Mouse (Mus musculus): ENCODE measurements at regions not wholly inside any gene's neighbourhood (a gene's known extent, or its start where the extent isn't known, plus 50 kb on each side); places are given as distances from the start of the nearest gene placed in this dataset.

- Histone ChIP-seq H3K27ac (no peak overlapping the region), H3K9me3 (replicated peaks) (no peaks in the 10 kb centered on the region; the same call in 1 of the 2 replicates), H3K4me1 (replicated peaks) (no peaks in the 10 kb centered on the region), H3K27me3 (no peaks in the 10 kb centered on the region), H3K4me3 (replicated peaks) (no peak overlapping the region), H3K9ac (no peak overlapping the region), H3K36me3 (no peaks in the 10 kb centered on the region), H3K4me2 (no peak overlapping the region)
- DNase-seq (no peak), ATAC-seq (ENCODE audit: low read depth) (no peak)
- 68% methylated on average over 7 of the region's 7 CpGs for WGBS (ENCODE audit: insufficient replicate concordance)
Measured at GRCm38 (mm10) chr6:49893113-49893512, 70.6 kb downstream of the Npy start.

- Histone ChIP-seq H3K4me3 (replicated peaks) (no peak overlapping the region), H3K27ac (no peak overlapping the region), H3K36me3 (no peaks in the 10 kb centered on the region), H3K9me3 (replicated peaks) (no peaks in the 10 kb centered on the region; the same call in 1 of the 2 replicates), H3K9ac (no peak overlapping the region), H3K4me2 (no peak overlapping the region), H3K4me1 (replicated peaks) (no peaks in the 10 kb centered on the region), H3K27me3 (no peaks in the 10 kb centered on the region)
- WGBS (ENCODE audit: insufficient replicate concordance) = 87% methylated on average over 3 of the region's 3 CpGs
- ATAC-seq (ENCODE audit: low read depth) (no peak), DNase-seq (no peak)
Measured at GRCm38 (mm10) chr6:49899146-49899545, 76.6 kb downstream of the Npy start.

- ATAC-seq (ENCODE audit: low read depth) (no peak), DNase-seq (no peak)
- Histone ChIP-seq H3K4me2 (no peak overlapping the region), H3K9me3 (replicated peaks) (no peaks in the 10 kb centered on the region), H3K27ac (no peak overlapping the region), H3K27me3 (no peaks in the 10 kb centered on the region), H3K4me1 (replicated peaks) (no peaks in the 10 kb centered on the region), H3K4me3 (replicated peaks) (no peak overlapping the region), H3K9ac (no peak overlapping the region), H3K36me3 (no peaks in the 10 kb centered on the region)
- 63% methylated on average over 6 of the region's 6 CpGs for WGBS (ENCODE audit: insufficient replicate concordance)
Measured at GRCm38 (mm10) chr6:49901512-49901911, 79.0 kb downstream of the Npy start.

- ATAC-seq (ENCODE audit: low read depth) = no peak
- 65% methylated on average over 6 of the region's 6 CpGs for WGBS (ENCODE audit: insufficient replicate concordance)
- no peak for DNase-seq
- H3K4me3 ChIP-seq (replicated peaks) = no peak overlapping the region
- H3K9me3 ChIP-seq (replicated peaks) = no peaks in the 10 kb centered on the region
- no peak overlapping the region for H3K27ac ChIP-seq
- no peaks in the 10 kb centered on the region for H3K4me1 ChIP-seq (replicated peaks)
- H3K27me3 ChIP-seq = no peaks in the 10 kb centered on the region
- H3K4me2 ChIP-seq = no peak overlapping the region
- H3K9ac ChIP-seq = no peak overlapping the region
- H3K36me3 ChIP-seq = no peaks in the 10 kb centered on the region
Measured at GRCm38 (mm10) chr6:49904001-49904400, 81.5 kb downstream of the Npy start.

GRCm38 (mm10) chr6:49906456-49906855 is 83.9 kb downstream of the Npy start:
- no peak overlapping the region for H3K27ac ChIP-seq
- H3K27me3 ChIP-seq = no peaks in the 10 kb centered on the region
- no peaks in the 10 kb centered on the region for H3K36me3 ChIP-seq
- no peaks in the 10 kb centered on the region for H3K9me3 ChIP-seq (replicated peaks)
- no peak overlapping the region for H3K9ac ChIP-seq
- ATAC-seq (ENCODE audit: low read depth) = no peak
- 58% methylated on average over 2 of the region's 2 CpGs for WGBS (ENCODE audit: insufficient replicate concordance)
- H3K4me2 ChIP-seq = no peak overlapping the region
- no peak for DNase-seq
- H3K4me1 ChIP-seq (replicated peaks) = no peaks in the 10 kb centered on the region
- H3K4me3 ChIP-seq (replicated peaks) = no peak overlapping the region

- no peaks in the 10 kb centered on the region for H3K27me3 ChIP-seq
- no peak overlapping the region for H3K27ac ChIP-seq
- H3K4me1 ChIP-seq (replicated peaks) = no peaks in the 10 kb centered on the region
- no peak overlapping the region for H3K4me3 ChIP-seq (replicated peaks)
- no peak overlapping the region for H3K9ac ChIP-seq
- DNase-seq (no peak), ATAC-seq (ENCODE audit: low read depth) (no peak)
- 45% methylated on average over 7 of the region's 7 CpGs for WGBS (ENCODE audit: insufficient replicate concordance)
- no peak overlapping the region for H3K4me2 ChIP-seq
- H3K9me3 ChIP-seq (replicated peaks) = no peaks in the 10 kb centered on the region
- no peaks in the 10 kb centered on the region for H3K36me3 ChIP-seq
Measured at GRCm38 (mm10) chr6:49919089-49919812, 96.7 kb downstream of the Npy start.

GRCm38 (mm10) chr6:49919813-49920170 is 97.3 kb downstream of the Npy start:
- WGBS (ENCODE audit: insufficient replicate concordance) = 63% methylated on average over 1 of the region's 1 CpGs

GRCm38 (mm10) chr6:49924296-49924695 is 101.8 kb downstream of the Npy start:
- 58% methylated on average over 5 of the region's 5 CpGs for WGBS (ENCODE audit: insufficient replicate concordance)

More at GRCm38 (mm10) chr6:49919813-49920170, 97.3 kb downstream of the Npy start:
- DNase-seq (no peak), ATAC-seq (ENCODE audit: low read depth) (no peak)
- Histone ChIP-seq H3K27me3 (no peaks in the 10 kb centered on the region), H3K9me3 (replicated peaks) (no peaks in the 10 kb centered on the region), H3K27ac (no peak overlapping the region), H3K9ac (no peak overlapping the region), H3K36me3 (no peaks in the 10 kb centered on the region), H3K4me3 (replicated peaks) (no peak overlapping the region), H3K4me1 (replicated peaks) (no peaks in the 10 kb centered on the region), H3K4me2 (no peak overlapping the region)

GRCm38 (mm10) chr6:49928075-49928474 is 105.6 kb downstream of the Npy start:
- WGBS (ENCODE audit: insufficient replicate concordance) = 68% methylated on average over 4 of the region's 4 CpGs
- ATAC-seq (ENCODE audit: low read depth) = no peak
- H3K9me3 ChIP-seq (replicated peaks) = no peaks in the 10 kb centered on the region
- H3K4me1 ChIP-seq (replicated peaks) = no peaks in the 10 kb centered on the region
- no peak overlapping the region for H3K4me2 ChIP-seq
- no peaks in the 10 kb centered on the region for H3K36me3 ChIP-seq
- H3K27me3 ChIP-seq = no peaks in the 10 kb centered on the region
- no peak overlapping the region for H3K4me3 ChIP-seq (replicated peaks)
- no peak overlapping the region for H3K9ac ChIP-seq
- no peak overlapping the region for H3K27ac ChIP-seq
- DNase-seq = no peak

More at GRCm38 (mm10) chr6:49924296-49924695, 101.8 kb downstream of the Npy start:
- Histone ChIP-seq H3K4me2 (no peak overlapping the region), H3K27ac (no peak overlapping the region), H3K9ac (no peak overlapping the region), H3K9me3 (replicated peaks) (no peaks in the 10 kb centered on the region), H3K4me3 (replicated peaks) (no peak overlapping the region), H3K4me1 (replicated peaks) (no peaks in the 10 kb centered on the region), H3K27me3 (no peaks in the 10 kb centered on the region), H3K36me3 (no peaks in the 10 kb centered on the region)
- ATAC-seq (ENCODE audit: low read depth) = no peak
- no peak for DNase-seq

GRCm38 (mm10) chr6:49930104-49930503 is 107.6 kb downstream of the Npy start:
- ATAC-seq (ENCODE audit: low read depth) (no peak), DNase-seq (no peak)
- H3K4me3 ChIP-seq (replicated peaks) = no peak overlapping the region
- H3K4me2 ChIP-seq = no peak overlapping the region
- no peak overlapping the region for H3K9ac ChIP-seq
- H3K27ac ChIP-seq = no peak overlapping the region
- WGBS (ENCODE audit: insufficient replicate concordance) = 25% methylated on average over 4 of the region's 4 CpGs
- H3K4me1 ChIP-seq (replicated peaks) = no peaks in the 10 kb centered on the region
- no peaks in the 10 kb centered on the region for H3K36me3 ChIP-seq
- no peaks in the 10 kb centered on the region for H3K27me3 ChIP-seq
- no peaks in the 10 kb centered on the region for H3K9me3 ChIP-seq (replicated peaks)

- Histone ChIP-seq H3K27ac (no peak overlapping the region), H3K27me3 (no peaks in the 10 kb centered on the region), H3K4me3 (replicated peaks) (no peak overlapping the region), H3K36me3 (no peaks in the 10 kb centered on the region), H3K4me1 (replicated peaks) (no peaks in the 10 kb centered on the region), H3K9ac (no peak overlapping the region), H3K9me3 (replicated peaks) (no peaks in the 10 kb centered on the region), H3K4me2 (no peak overlapping the region)
- DNase-seq (no peak), ATAC-seq (ENCODE audit: low read depth) (no peak)
- 69% methylated on average over 9 of the region's 9 CpGs for WGBS (ENCODE audit: insufficient replicate concordance)
Measured at GRCm38 (mm10) chr6:49943087-49943486, 120.6 kb downstream of the Npy start.

GRCm38 (mm10) chr6:49958891-49959290 is 136.4 kb downstream of the Npy start:
- H3K4me2 ChIP-seq = no peak overlapping the region
- 71% methylated on average over 8 of the region's 8 CpGs for WGBS (ENCODE audit: insufficient replicate concordance)
- no peaks in the 10 kb centered on the region for H3K4me1 ChIP-seq (replicated peaks)
- ATAC-seq (ENCODE audit: low read depth) = no peak
- no peaks in the 10 kb centered on the region for H3K9me3 ChIP-seq (replicated peaks)
- H3K27me3 ChIP-seq = no peaks in the 10 kb centered on the region
- H3K4me3 ChIP-seq (replicated peaks) = no peak overlapping the region
- H3K9ac ChIP-seq = no peak overlapping the region
- no peaks in the 10 kb centered on the region for H3K36me3 ChIP-seq
- no peak for DNase-seq
- no peak overlapping the region for H3K27ac ChIP-seq

All from liver, embryonic 13.5 days (tissue).